Mouse (Mus musculus) cerebellum, adult 9-10 months (tissue): ENCODE measurements around the gene Dnpep.

ENCODE experiments used
- DNase-seq: peaks from one replicate; pipeline ENCODE4 v3.0.0; 2022

The Dnpep gene

DNA sequence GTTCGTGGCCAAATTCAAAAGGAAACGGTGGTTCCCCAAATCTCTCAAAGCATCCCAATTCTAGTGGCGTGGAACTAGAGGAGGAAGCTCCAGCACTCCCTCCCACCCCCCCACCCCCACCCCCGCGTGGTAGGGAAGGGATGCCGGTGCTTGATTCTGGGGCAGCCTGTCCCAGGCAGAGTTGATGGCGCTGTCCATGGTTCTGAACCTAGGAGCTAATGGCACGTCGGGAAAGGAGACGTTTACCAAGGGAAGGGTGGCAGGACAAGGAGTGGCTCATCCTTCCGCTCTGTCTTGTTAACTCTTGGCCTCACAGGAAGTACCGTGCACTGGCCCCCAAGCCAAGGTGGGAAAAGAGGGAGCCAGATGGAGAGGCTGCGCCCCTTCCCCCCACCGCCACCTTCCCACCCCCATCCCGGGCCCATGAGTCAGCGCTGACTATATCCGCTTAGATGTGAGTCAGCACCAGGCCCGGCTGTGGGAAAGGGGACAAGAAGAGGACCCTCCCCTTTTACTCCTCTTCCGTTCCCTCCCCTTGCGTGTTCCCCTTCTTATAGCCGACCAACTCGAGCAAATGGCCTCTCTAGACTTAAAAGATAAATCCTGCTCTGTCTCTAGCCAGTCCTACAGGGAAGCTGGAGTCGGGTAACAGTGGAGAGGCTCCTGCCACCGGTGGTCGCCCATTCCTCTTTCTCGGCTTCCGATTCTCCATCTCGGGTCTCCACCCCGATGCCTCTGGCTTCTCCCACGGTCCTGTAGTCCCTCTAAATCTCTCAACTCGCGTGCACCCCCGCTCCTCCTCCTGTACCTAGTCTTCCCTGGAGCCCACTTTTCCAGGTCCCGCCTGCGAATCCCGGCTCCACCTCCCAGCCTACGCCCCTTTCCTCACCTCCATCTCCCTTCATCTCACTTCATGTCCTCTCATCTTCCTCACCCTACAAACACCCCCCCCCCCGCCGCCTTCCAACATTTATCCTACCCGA lies 54.5 kb downstream of the Dnpep start:
- DNase-seq = peak; percentile 61

DNA sequence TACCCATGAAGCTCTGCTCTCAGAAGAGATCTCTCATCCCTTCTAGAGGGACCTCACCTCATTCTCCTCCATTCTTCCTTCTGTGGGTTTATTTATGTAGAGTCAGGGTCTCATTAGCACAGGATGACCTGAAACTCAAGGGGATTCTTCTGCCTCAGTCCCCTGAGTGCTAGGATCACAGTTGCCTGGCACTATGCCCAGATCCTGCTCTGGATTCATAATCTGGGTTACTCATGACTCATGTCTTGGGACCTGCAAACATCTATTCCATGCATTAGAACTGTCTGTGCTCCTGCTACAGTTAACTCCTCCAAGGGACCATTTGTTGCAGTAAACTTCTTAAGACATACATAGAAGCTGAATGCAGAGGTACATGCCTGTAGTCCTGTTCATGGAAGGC lies 56.5 kb downstream of the Dnpep start:
- peak; percentile 44 for DNase-seq
